Mouse (Mus musculus) kidney, embryonic 15.5 days (tissue): ENCODE results near the gene Oxsm. TPM values are rescaled to one million over a fixed set of nuclear protein-coding genes. Genes with fewer than 3 reads are reported as not detected.
A peak's percentile ranks its signal among the peaks of the same experiment; 100 is the strongest.

ENCODE experiments used
- ATAC-seq: fragments of 200-750 bp; cut with Nextera tagmentation; replicated peaks from 2 replicates; pipeline ENCODE4 v1.8.0; 2017; ENCODE audit warnings: moderate TSS enrichment; ENCODE audit not compliant: low FRiP score
- H3K27ac ChIP-seq: fragments of 300-500 bp; sonication (generic); 2 replicates; pipeline ENCODE4 v1.5.1; 2015; ENCODE audit warnings: mild to moderate bottlenecking, inconsistent platforms
- H3K27me3 ChIP-seq: fragments of 300-500 bp; sonication (generic); 2 replicates; pipeline ENCODE4 v1.6.1; 2015; ENCODE audit warnings: inconsistent platforms
- H3K36me3 ChIP-seq: fragments of 300-500 bp; sonication (generic); 2 replicates; pipeline ENCODE4 v1.6.1; 2015; ENCODE audit warnings: inconsistent platforms
- H3K4me1 ChIP-seq: fragments of 300-500 bp; sonication (generic); 2 replicates; pipeline ENCODE4 v1.6.1; 2015; ENCODE audit warnings: inconsistent platforms
- H3K4me2 ChIP-seq: fragments of 300-500 bp; sonication (generic); 2 replicates; pipeline ENCODE4 v1.6.1; 2015; ENCODE audit warnings: moderate library complexity, mild to moderate bottlenecking, inconsistent platforms
- H3K4me3 ChIP-seq: fragments of 300-500 bp; sonication (generic); replicated peaks from 2 replicates; pipeline ENCODE4 v1.5.1; 2015; ENCODE audit warnings: mild to moderate bottlenecking, inconsistent platforms
- H3K9ac ChIP-seq: fragments of 300-500 bp; sonication (generic); 2 replicates; pipeline ENCODE4 v1.6.1; 2015; ENCODE audit warnings: mild to moderate bottlenecking, inconsistent platforms
- H3K9me3 ChIP-seq: fragments of 300-500 bp; sonication (generic); replicated peaks from 2 replicates; pipeline ENCODE4 v1.6.1; 2016; ENCODE audit warnings: inconsistent platforms
- WGBS: fragments of 180-500 bp; shearing (Covaris S2); methylation state at CpG from one replicate; pipeline ENCODE4 v1.1.7; 2015; ENCODE audit warnings: mixed read lengths; 5-methylcytosine and 5-hydroxymethylcytosine counted together
- polyA plus RNA-seq: library from polyadenylated mRNA; unstranded; fragments of >200 nt; fragmentation: Nextera tagmentation; extraction: Ambion mirVana; gene quantifications from 2 replicates; pipeline ENCODE4 v1.2.1, GENCODE M21; 2015

The Oxsm gene
- polyA plus RNA-seq, 1 experiment from 2014 or later: 2.5 TPM

- no peak overlapping the region for H3K4me2 ChIP-seq
- no peak overlapping the region for H3K4me3 ChIP-seq
- no peak for ATAC-seq
- H3K9ac ChIP-seq: no peak overlapping the region
- no peak overlapping the region for H3K27ac ChIP-seq
- no peaks in the 10 kb centered on the region for H3K27me3 ChIP-seq
- H3K9me3 ChIP-seq: no peaks in the 10 kb centered on the region
- H3K4me1 ChIP-seq: no peaks in the 10 kb centered on the region
- H3K36me3 ChIP-seq: peaks cover 7% of the 10 kb centered on the region; the same call in 1 of the 2 replicates
- WGBS: 70% methylated on average over 3 of the region's 3 CpGs
Measured at GRCm38 (mm10) chr14:16236466-16236865, 13.1 kb downstream of the Oxsm start.

- H3K4me1 ChIP-seq: no peaks in the 10 kb centered on the region
- WGBS: 45% methylated on average over 1 of the region's 1 CpGs
Measured at GRCm38 (mm10) chr14:16233515-16233914, 16.1 kb downstream of the Oxsm start.

DNA sequence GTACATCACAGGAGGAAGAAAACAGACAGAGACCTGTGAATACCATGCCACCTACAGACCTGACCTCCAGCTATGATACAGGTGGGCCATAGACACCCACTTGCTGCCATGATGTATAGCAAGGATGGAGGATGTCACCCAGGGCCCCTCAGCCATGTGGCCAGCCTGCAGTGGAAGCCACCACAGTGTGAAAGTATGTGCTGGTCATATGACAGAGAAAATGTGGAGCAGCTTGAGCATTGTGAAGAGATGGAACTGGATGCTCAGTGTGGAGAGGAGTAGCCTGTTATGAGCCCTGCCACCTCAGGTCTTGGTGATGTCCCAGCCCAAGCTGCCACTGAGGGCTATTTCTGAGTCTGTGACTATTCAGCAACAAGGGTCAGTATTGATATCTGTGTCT lies 19.0 kb downstream of the Oxsm start:
- no peak overlapping the region for H3K4me2 ChIP-seq
- no peaks in the 10 kb centered on the region for H3K36me3 ChIP-seq
- H3K9ac ChIP-seq: no peak overlapping the region
- H3K27me3 ChIP-seq: no peaks in the 10 kb centered on the region
- no peak overlapping the region for H3K4me3 ChIP-seq
- no peaks in the 10 kb centered on the region for H3K4me1 ChIP-seq
- no peak overlapping the region for H3K27ac ChIP-seq
- ATAC-seq: no peak
- H3K9me3 ChIP-seq: no peaks in the 10 kb centered on the region

More at GRCm38 (mm10) chr14:16233515-16233914, 16.1 kb downstream of the Oxsm start:
- Histone ChIP-seq H3K9me3 (no peaks in the 10 kb centered on the region), H3K36me3 (no peaks in the 10 kb centered on the region), H3K4me3 (no peak overlapping the region), H3K27ac (no peak overlapping the region), H3K4me2 (no peak overlapping the region), H3K9ac (no peak overlapping the region), H3K27me3 (no peaks in the 10 kb centered on the region)
- ATAC-seq: no peak

DNA sequence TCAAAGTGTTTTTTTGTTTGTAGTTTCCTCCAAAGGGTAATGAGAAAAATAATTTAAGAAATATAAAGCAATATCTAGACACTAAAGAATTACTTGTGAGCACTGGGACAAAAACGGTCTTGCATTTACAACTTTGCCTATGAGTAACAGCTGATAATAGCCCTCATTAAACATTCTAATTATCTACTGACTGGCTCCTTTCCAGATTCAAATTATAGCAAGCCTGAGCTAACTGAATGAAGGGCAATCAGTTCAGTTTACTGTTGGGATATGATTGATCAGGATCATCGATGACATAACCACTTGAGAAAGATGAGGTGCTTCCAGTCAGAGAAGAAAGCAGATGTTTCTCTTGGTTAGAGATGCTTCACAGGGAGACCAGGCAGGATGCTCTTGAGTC lies 20.2 kb downstream of the Oxsm start:
- H3K27me3 ChIP-seq: no peaks in the 10 kb centered on the region
- H3K4me3 ChIP-seq: no peak overlapping the region
- no peak overlapping the region for H3K27ac ChIP-seq
- no peaks in the 10 kb centered on the region for H3K4me1 ChIP-seq
- ATAC-seq: no peak
- 78% methylated on average over 2 of the region's 2 CpGs for WGBS
- H3K9me3 ChIP-seq: no peaks in the 10 kb centered on the region
- no peaks in the 10 kb centered on the region for H3K36me3 ChIP-seq
- no peak overlapping the region for H3K4me2 ChIP-seq
- H3K9ac ChIP-seq: no peak overlapping the region

DNA sequence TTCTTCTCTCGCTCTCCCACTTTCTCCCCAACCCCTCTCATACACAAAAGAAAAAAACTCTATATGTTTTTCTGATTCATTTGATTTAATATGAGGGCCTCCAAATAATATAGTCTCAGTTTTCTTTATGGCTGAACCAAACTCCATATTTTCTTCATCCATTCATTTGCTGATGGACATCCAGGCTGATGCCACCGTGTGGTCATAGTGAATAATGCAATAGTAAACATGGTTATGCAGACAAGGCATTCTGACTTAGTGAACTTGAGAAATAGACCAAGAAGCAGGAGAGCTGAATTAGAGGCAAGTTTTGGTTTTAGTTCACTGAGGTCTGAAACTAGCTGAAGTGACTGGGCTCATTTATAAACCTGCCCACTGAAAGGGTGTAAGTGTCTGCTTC lies 30.6 kb downstream of the Oxsm start:
- H3K9me3 ChIP-seq: no peaks in the 10 kb centered on the region
- no peak overlapping the region for H3K27ac ChIP-seq
- 57% methylated on average over 2 of the region's 2 CpGs for WGBS
- H3K27me3 ChIP-seq: no peaks in the 10 kb centered on the region
- H3K4me1 ChIP-seq: no peaks in the 10 kb centered on the region
- ATAC-seq: no peak
- H3K4me3 ChIP-seq: no peak overlapping the region
- no peaks in the 10 kb centered on the region for H3K36me3 ChIP-seq
- no peak overlapping the region for H3K4me2 ChIP-seq
- no peak overlapping the region for H3K9ac ChIP-seq

DNA sequence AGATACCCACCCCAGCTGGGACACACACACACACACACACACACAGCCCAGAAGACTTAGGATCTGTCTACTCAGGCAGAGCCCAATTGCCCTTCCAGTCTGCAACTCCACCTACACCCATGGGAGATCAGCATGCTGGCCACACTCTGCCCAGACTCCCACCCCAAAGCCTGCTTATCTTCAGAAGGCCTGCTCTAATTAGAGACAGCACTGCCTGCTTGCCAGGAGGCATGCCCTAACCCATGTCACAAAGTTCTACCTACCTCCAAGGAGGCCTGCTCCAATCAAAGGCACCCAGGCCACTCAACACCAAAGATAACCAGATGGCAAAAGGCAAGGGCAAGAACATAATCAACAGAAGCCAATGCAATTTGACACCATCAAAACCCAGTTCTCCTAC lies 41.9 kb downstream of the Oxsm start:
- no peak overlapping the region for H3K4me3 ChIP-seq
- H3K9me3 ChIP-seq: no peaks in the 10 kb centered on the region
- no peaks in the 10 kb centered on the region for H3K27me3 ChIP-seq
- H3K27ac ChIP-seq: no peak overlapping the region
- no peak overlapping the region for H3K9ac ChIP-seq
- no peak for ATAC-seq
- no peaks in the 10 kb centered on the region for H3K36me3 ChIP-seq
- H3K4me2 ChIP-seq: no peak overlapping the region
- no peaks in the 10 kb centered on the region for H3K4me1 ChIP-seq

GRCm38 (mm10) chr14:16201673-16202072 lies 47.9 kb downstream of the Oxsm start:
- H3K27me3 ChIP-seq: no peaks in the 10 kb centered on the region
- no peaks in the 10 kb centered on the region for H3K9me3 ChIP-seq
- no peaks in the 10 kb centered on the region for H3K36me3 ChIP-seq
- no peak overlapping the region for H3K4me3 ChIP-seq
- no peaks in the 10 kb centered on the region for H3K4me1 ChIP-seq
- WGBS: 49% methylated on average over 3 of the region's 3 CpGs
- H3K9ac ChIP-seq: no peak overlapping the region
- H3K4me2 ChIP-seq: no peak overlapping the region
- ATAC-seq: no peak
- no peak overlapping the region for H3K27ac ChIP-seq

GRCm38 (mm10) chr14:16200969-16201638 lies 48.5 kb downstream of the Oxsm start:
- H3K9ac ChIP-seq: no peak overlapping the region
- 44% methylated on average over 8 of the region's 8 CpGs for WGBS
- H3K4me1 ChIP-seq: no peaks in the 10 kb centered on the region
- H3K27ac ChIP-seq: no peak overlapping the region
- no peaks in the 10 kb centered on the region for H3K27me3 ChIP-seq
- H3K4me2 ChIP-seq: 0 out of 2 replicates have a peak overlapping the region, but pooled peaks have one; percentile 19
- H3K9me3 ChIP-seq: no peaks in the 10 kb centered on the region
- H3K4me3 ChIP-seq: no peak overlapping the region
- ATAC-seq: peak; percentile 62
- no peaks in the 10 kb centered on the region for H3K36me3 ChIP-seq

GRCm38 (mm10) chr14:16200220-16200912 lies 49.2 kb downstream of the Oxsm start:
- Histone ChIP-seq H3K27me3 (no peaks in the 10 kb centered on the region), H3K36me3 (no peaks in the 10 kb centered on the region), H3K9ac (no peak overlapping the region), H3K4me2 (0 out of 2 replicates have a peak overlapping the region, but pooled peaks have one; percentile 19), H3K27ac (no peak overlapping the region), H3K4me3 (no peak overlapping the region), H3K4me1 (no peaks in the 10 kb centered on the region), H3K9me3 (no peaks in the 10 kb centered on the region)
- 53% methylated on average over 6 of the region's 6 CpGs for WGBS
- no peak for ATAC-seq

- Histone ChIP-seq H3K36me3 (no peaks in the 10 kb centered on the region), H3K4me1 (no peaks in the 10 kb centered on the region), H3K9ac (no peak overlapping the region), H3K9me3 (no peaks in the 10 kb centered on the region), H3K27me3 (no peaks in the 10 kb centered on the region), H3K4me2 (no peak overlapping the region), H3K4me3 (no peak overlapping the region), H3K27ac (no peak overlapping the region)
- 57% methylated on average over 4 of the region's 4 CpGs for WGBS
- no peak for ATAC-seq
Measured at GRCm38 (mm10) chr14:16196518-16196917, 53.1 kb downstream of the Oxsm start.

DNA sequence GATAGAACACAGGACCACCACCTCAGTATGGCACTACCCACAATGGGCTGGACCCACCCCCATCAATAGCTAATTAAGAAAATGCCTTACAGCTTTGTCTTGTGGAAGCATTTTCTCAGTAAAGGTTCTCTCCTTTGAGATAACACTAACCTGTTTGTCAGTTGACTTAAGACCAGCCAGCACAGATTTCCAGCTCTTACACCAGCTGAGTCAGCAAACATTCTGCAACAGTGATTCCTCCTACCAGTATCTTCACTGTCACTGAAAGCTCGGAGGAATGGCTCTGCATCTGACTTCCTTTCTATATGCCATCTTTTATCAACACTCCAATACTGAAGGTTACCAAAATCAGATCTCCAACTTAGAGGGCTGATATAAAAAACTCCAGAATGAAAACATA lies 54.1 kb downstream of the Oxsm start:
- 41% methylated on average over 1 of the region's 1 CpGs for WGBS
- ATAC-seq: no peak
- H3K9ac ChIP-seq: no peak overlapping the region
- H3K9me3 ChIP-seq: 0 out of 2 replicates have a peak, but pooled peaks cover 2% of the 10 kb centered on the region
- H3K36me3 ChIP-seq: no peaks in the 10 kb centered on the region
- no peak overlapping the region for H3K4me2 ChIP-seq
- no peak overlapping the region for H3K27ac ChIP-seq
- H3K4me3 ChIP-seq: no peak overlapping the region
- H3K4me1 ChIP-seq: no peaks in the 10 kb centered on the region
- H3K27me3 ChIP-seq: no peaks in the 10 kb centered on the region

DNA sequence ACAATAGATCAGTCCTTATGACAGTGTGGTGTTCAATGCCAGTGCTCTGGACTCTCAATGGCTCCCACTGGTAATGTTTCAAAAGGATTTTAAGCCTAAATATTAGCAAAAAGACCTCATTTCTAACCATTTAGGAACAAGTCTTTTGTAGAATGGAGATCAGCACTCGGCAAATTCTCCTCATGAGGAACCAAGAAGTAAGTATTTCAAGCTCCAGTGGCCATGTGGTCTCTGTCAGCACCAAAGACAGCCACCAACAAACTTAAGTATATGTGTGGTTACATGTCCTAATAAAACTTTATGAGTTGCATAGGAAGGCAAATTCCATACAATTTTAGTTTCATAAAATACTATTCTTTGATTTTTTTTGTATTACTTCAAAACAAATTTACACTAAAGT lies 55.5 kb downstream of the Oxsm start:
- no peak overlapping the region for H3K9ac ChIP-seq
- H3K27me3 ChIP-seq: no peaks in the 10 kb centered on the region
- 75% methylated on average over 1 of the region's 1 CpGs for WGBS
- H3K4me2 ChIP-seq: no peak overlapping the region
- no peaks in the 10 kb centered on the region for H3K4me1 ChIP-seq
- H3K36me3 ChIP-seq: no peaks in the 10 kb centered on the region
- no peak for ATAC-seq
- H3K4me3 ChIP-seq: no peak overlapping the region
- 0 out of 2 replicates have a peak, but pooled peaks cover 2% of the 10 kb centered on the region for H3K9me3 ChIP-seq
- no peak overlapping the region for H3K27ac ChIP-seq
